Mouse (Mus musculus) lung, adult 2 months (tissue): ENCODE data around the gene Ccdc114.
"Not testable (repeated sequence)": the region's sequence is repeated elsewhere in the genome, so short reads cannot be mapped to it uniquely, and the experiment has no call there.

Source experiments
- CTCF ChIP-seq: fragments of 200-500 bp; IDR thresholded peaks from 2 replicates; pipeline ENCODE4 v1.5.1; 2011; ENCODE audit warnings: mild to moderate bottlenecking, low read length, control low read depth; ENCODE audit not compliant: insufficient read depth
- POLR2A ChIP-seq: fragments of 200-500 bp; IDR thresholded peaks from 2 replicates; pipeline ENCODE4 v1.6.1; 2011; ENCODE audit warnings: low read depth, mild to moderate bottlenecking, control low read depth, low read length, borderline replicate concordance; ENCODE audit errors: extremely low read depth

DNA sequence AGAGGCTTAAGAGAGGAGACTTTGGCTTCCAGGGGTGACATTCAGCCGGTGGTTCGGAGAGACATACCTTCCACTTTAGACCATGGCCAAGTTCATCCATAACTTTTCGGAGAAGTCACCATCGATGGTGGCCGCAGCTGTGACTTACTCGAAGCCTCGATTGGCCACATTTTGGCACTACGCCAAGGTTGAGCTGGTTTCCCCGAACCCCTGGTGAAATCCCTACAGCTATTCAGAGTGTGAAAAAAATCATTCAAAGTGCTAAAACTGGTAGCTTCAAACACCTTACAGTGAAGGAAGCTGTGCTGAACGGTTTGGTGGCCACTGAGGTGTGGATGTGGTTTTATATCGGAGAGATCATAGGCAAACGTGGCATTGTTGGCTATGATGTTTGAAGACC, 9.9 kb downstream of the Ccdc114 start:
- TF ChIP-seq CTCF, POLR2A: not testable (repeated sequence)
